Mouse (Mus musculus): ENCODE data around the gene Rasgef1a.

The Rasgef1a gene

DNA sequence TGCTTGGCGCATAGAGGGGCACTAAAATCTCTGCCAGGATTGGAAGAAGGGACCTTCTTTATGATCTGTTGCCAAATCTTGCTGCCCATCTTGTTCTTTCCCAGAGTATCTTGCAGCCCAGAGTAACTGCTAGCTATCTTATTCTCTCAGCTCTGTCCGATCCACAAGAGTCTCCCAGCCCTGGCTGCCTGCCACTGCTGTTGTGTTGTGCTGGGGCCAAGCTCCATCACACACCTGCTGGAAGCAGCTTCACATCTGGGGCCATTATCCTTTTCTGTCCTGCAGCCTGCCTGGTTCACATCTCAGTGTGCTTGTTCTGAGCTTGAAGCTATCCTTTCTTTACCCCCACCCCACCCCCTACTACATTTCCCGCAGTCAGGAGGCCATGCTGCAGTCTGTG is 65.0 kb downstream of the Rasgef1a start:
- no peak for DNase-seq

DNA sequence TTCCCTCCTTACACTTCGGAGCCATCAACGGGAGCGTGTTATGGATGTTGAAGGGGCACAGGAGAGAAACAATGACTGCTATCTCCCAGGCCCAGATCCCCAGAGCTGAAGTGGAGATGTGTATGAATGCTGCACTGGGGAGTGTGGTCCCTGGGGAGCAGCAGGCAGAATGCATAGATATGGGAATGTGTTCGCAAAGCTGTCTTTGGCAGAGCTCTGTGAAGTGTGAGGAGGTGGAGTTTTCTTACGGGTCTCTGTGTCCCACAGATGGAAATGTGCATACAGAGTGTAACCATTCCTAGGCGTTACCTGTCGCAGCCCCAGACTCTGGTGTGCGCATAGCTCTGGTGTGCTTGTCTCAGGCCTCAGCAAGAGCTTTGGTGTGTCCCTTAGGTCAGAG is 65.5 kb downstream of the Rasgef1a start:
- no peak for DNase-seq

DNA sequence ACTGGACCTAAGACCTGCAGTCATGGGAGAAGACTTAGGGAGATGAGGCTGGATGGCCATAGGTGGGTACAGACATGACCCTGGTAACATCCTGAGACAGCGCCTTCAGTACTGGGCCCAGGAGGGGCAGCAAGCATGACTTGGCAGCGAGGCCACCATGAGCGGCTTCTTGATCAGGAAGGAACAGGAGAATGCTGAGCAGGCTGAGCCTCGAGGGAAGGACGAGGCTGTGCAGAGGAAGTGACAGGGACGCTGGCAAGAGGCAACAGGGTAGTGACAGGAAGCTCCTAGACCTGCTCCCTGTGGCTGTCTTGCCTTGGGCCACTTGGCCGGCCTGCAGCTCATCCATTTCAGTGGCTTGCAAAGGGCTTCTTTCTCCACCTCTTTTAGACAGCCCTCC is 66.2 kb downstream of the Rasgef1a start:
- DNase-seq, result no peak

DNA sequence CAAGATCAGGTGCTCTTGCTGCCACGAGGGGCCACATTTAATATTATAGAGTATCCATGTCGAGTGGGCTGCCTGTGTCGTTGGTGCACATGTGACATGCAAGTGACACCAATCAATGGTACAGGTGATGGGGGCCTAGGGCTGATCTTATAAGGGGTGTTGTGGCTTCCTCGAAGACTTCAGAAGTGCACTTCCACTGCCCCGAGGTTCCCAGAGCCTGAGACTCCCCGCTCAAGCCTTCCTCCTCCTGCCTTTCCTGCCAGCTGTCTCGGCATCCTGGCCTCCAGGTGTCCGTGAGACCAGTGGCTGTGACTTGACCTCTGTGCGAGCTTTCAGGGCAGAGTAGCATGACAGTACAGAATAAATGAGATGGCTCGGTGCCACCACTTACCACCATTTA is 67.5 kb downstream of the Rasgef1a start:
- DNase-seq, result no peak

DNA sequence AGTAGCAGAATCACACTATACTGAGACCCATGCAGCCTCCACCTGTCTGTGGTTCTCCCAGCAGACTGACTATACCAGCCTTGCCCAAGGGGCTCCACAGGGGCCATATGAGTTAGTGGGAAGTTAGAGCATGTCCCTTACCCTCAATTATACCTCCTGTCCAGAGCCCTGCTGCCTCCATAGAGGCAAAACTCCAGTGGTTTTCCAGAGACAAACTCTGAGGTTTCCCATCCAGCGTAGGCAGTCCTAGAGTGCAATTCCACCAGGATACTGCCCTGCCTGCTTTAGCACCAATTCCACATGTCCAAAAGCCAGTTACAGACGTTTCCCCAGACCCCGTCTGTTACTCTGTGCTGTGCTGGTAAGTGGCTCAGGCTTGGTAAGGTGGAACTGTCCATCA is 68.1 kb downstream of the Rasgef1a start:
- DNase-seq, result no peak

DNA sequence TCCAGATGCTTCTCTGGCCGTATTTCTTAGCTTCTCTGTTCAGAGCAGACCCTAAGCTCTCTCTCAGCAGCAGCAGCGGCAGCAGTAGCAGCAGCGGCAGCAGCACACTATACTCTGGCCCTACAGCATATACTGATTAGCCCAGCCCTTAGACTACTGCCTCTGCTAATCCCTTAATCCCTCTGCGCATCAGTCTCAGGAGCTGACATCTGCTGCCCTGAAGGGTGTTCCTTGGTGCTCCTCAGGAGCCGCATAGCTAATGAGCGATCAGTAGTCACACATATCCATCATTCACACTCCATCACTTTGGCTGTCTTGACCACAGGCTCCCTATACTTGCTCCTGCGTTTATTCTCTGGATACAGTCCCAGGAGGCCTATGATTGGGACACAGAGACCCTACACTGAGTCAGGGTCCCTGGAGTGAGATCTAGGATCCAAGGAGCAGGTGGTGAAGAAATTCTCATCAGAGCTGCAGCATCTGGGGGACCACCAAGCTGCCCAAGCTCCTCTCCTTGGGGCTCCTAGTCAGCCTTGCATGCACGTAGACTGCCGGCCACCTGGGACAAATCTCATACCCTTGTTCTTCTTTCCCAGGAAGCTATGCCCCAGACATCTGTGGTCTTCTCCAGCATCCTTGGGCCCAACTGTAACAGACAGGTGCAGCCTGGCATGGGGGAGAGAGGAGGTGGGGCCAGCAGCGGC is 68.7 kb downstream of the Rasgef1a start:
- no peak for DNase-seq

DNA sequence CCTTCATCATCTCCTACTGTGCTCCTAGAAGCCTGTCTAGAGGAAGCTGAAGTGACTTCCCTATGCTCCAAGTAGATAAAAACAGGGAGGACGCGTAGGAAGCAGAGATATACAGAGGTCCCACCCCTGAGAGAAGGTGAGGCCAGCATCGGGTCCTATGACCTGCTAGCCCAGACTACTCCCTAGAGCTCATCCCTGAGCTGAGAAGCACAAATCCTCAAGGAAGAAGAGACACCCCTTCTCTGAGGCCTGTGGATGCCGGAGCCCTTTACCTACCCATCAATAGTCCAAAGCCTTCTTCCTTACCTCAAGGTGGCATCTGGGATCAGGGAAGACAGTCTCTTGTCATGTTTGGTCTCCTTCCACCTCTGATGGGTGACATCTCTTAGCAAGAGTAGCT is 69.5 kb downstream of the Rasgef1a start:
- no peak for DNase-seq

DNA sequence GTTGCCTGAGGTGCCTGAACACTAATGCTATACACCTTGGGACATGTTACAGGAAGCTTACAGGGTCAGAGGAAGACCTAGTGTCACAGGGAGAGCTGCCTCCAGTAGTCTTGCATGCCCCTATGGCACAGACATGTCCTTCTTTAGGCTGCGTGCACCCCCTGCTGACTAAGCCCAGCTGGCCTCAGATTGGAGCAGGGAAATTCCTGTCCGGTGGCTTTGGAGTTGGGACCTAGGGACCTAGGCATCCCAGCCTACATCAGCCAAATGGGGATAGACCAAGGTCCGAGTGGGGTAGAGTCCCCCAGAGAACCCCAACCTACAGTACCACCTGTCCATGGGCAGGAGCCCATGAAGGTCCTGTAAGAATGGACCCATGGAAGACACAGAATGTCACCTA is 71.1 kb downstream of the Rasgef1a start:
- no peak for DNase-seq

DNA sequence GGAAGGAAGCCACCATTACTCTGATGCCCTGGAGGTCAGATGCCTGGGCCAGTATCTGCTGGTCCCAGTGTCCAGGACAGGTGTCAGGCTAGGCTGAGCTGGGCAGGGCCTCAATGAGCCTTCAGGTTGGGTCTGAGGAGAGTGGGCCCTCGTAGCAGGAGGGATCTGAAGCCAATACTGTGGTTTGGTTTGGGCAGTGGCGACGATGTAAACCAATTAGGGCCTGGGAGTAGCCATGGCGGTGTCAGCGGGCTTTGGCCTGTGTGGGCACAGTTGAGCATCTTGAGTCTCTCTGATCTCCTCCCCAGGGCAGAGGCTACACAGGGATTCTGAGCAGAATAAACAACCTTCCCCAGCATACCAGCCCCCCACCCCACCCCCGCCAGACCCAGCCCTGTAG is 72.4 kb downstream of the Rasgef1a start:
- no peak for DNase-seq

DNA sequence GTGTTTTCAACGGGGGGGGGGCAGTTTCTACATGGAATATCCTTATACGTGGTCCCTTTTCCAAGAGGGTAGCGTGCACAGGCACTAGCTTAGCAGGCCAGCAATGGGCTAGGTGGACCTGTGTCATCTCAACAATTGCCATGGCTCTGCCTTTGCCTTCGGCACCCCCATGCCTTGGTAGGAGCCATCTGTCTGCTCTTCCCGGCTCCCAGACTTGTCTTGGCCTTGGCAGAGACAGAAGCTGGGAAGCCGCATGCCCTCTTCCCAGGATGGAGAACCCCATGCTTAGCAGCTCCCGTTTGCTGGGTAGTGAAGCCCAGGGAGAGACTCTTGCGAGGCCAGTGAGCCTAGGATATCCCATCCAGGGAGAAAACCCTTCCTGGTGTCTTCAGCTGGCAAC is 73.4 kb downstream of the Rasgef1a start:
- no peak for DNase-seq

DNA sequence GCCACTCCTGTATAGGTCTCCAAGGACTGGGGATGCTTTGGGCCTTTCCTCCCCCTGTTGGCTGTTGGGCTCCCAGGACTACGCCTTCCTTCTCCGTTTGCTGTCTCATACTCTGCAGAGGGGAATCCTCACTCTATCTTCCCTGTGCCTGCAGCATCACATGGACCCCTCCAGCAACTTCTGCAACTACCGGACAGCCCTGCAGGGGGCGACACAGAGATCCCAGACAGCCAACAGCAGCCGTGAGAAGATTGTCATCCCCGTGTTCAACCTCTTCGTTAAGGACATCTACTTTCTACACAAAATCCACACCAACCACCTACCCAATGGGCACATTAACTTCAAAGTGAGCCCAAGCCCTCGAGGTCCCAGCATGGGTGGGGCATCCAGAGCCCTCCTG is 76.7 kb downstream of the Rasgef1a start:
- peak; percentile 1 for DNase-seq

DNA sequence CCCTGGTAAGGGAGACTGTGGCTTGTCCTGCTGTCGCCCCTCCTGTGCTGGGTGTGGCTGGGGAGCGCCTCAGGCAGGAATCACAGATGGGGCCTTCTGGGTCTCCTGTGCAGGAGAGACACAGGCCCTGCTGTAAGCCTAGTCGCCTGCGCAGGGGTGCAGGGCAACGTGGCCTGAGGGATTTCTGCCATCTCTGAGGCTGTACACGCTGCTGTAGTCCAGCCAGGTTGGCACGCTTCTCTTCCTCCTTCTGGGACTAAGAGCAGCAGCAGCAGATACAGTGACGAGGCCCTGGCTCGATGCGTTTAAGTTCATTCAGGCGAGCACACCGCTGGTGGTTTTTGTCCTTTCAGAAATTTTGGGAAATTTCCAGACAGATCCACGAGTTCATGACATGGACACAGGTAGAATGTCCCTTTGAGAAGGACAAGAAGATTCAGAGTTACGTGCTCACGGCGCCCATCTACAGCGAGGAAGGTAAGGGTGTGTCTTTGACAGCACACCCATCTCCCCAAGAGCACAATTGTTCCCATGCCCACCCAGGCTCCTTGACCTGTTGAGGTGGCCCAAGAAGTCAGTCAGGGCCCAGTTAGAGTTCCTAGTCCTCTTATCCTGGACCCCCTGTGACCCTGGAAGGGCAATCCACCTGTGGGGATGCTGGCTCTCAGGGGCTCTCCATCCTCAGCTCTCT is 77.7 kb downstream of the Rasgef1a start:
- DNase-seq, result no peak

DNA sequence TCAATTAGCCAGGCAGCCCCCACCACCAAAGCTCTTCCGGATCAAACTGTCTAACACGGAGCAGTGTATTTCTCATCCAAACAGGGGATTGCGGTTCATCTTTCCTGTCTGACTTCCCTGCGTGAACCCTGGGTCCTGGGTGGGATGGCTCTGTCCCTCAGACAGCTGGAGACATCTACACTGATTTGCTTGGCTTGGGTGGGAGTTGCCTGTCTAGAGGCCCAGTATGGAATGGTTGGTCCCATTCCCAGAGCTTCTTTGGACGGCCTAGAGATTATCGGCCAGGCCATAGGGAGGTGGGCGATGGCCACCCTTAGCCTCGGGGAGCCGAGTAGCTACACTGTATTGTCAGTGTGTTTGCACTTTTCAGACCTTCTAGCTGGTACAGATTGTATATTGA is 79.6 kb downstream of the Rasgef1a start:
- no peak for DNase-seq

DNA sequence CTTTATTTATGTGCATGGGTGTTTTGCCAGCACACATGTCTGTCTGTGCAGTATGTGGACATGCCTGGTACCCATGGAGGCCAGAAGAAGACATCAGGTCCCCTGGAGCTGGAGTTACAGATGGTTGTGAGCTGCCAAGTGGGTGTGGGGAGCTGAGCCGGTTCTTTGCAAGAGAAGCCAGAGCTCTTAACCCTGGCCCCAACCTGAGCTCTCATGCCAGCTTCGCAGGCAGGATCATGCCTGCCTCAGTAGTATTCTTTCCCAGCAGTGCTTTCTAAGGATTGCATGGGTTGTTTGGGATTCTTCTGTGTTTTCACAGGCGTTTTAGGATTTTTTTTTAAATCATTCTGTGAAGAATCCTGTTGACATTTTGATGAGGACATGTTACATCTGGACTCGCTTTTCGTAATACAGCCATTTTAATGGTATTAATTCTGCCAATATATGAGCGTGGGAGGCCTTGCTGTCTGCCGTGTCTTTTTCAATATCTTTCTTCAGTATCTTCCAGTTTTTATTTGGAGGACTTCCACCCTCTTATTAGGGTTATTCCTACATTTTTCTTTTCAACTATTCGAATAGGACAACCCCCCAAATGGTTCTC is 86.6 kb downstream of the Rasgef1a start:
- no peak for DNase-seq

DNA sequence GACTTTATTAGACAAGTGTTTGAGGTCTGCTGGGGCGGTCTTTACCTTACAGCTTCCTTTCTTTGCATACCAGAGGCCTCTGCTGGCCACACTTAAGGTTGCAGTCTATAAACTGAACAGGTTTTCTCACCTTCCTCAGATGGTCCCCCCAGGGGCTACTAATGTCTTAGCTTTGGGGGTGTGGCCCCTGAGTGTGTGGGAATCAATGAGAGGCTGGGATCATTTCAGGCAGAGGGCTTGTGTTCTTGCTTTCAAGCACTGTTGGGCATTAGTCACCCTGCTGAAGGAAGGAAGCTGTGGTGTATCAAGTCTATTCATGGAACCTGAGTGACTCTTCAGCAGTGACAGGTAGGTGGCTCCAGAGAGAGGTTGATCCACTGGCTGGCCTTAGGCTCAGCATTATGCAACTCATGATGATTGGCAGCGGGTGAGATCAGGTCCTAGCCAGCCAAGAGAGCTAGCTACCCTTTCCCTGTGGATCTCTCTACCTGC is 88.1 kb downstream of the Rasgef1a start:
- peak; percentile 16 for DNase-seq

DNA sequence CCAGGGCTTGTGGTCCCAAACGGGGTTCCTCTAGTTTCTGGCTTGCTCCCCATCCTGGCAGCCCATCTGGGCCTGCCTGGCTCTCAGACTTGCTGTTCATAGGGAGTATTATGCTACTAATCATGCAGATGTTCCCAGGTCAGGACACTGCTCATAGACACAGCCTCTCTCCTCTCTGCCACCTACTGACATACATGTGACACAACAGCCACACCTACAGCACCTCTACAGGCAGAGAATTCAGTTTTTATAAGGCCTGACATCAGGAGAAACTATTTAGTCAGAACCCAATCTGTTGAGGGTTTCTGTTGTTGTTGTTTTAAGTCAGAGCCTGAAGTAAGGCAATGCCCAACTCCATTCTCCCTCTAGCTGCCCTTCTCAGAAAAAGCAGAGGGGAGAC is 100.6 kb downstream of the Rasgef1a start:
- no peak for DNase-seq

DNA sequence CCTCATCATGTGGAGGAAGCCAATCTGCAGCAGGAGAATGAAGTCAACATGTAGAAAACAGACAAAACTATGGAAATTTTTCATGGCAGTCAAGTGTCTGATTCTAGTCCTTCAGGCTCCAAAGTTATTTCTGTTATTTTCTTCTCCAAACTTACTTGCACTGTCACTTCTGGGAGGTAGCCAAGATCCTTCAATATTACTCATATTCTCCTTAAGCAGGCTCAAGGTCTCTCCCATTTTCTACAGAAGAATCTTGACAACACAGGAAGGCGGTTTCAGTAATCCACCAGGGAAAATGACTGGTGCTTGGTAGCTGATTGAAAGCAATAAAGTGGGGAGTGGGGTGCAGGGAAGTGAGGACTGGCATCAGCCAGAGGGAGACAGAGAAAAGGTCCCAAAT is 111.5 kb downstream of the Rasgef1a start:
- no peak for DNase-seq

DNA sequence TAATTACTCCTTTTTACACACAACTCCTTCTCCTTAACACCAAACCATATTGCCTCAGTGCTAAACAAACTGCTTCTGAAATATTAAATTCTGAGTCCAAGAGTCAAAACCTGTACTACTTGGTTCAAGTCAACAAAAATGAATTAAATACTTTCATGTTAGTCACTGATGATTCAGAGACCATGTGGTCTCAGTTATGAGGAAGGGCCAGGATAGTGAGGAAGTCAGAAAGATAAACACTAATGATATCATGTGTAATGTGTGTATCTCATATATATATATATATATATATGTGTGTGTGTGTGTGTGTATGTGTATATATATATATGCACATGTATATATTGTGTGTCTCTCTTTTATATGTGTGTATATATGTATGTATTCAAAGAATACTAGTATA is 115.3 kb downstream of the Rasgef1a start:
- no peak for DNase-seq

DNA sequence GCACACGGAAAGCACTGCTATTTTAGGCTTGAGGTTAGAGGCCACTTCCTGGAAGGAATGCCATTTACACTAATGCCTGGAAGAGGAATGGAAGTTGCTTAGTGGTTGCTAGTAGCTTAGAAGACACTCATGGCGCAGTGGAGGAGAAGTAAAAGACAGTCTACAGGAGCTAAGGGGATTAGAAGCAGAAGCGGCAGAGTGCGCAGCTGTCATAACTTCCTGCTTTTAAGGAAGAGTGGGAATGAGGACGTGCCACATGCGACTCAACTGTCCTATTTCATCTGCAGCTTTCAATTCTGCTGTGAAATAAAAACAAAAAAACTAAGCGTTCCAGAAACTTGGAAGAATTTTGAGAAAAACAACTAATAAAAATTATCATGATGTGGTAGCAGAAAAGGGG is 116.0 kb downstream of the Rasgef1a start:
- DNase-seq, result no peak

DNA sequence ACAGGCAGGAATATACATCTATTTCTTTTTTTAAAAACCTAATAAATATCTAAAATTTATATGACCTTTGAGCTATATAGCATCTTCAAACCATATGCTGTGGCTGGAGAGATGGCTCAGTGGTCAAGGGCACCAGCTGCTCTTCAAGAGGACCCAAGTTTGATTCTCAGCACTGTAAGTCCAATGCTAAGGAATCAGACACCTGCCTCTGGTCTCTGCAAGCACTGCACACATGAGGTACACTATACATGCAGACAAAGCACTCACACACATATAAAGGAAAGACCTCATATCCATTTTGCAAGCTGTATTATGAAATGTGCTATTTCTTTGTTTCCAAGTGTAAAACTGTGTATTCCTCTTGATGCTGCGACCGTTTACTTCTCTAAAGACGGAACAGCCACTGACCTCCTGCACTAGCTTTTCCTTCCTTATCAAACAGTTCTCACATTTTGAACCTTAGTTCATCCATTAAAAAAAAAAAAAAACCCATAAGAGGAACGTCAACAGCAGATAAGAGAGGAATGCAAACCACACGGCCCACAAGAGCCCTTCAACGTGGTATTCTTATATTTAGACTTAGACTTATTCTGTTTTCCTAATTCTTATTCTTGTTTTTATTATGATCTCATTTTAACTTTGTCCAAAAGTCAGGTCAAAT is 116.7 kb downstream of the Rasgef1a start:
- DNase-seq, result no peak

DNA sequence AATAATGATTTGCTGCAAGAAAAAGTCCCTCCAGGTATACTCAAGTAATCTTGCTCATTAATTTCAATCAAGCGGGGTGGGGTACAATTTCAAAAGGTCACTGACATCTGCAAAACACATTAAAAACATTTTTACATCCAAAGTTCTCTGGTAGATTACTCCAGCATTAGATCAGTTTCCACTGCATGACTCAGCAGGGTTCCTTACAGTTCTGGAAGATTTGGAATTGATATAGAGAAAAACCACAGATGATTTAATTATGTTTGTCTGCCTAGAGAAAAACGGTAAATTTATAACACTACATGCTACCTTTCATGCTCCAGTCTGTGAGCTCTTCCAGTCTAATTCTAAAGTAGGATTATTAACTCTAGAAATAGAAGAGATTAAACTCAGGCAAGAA is 118.8 kb downstream of the Rasgef1a start:
- DNase-seq, result no peak

DNA sequence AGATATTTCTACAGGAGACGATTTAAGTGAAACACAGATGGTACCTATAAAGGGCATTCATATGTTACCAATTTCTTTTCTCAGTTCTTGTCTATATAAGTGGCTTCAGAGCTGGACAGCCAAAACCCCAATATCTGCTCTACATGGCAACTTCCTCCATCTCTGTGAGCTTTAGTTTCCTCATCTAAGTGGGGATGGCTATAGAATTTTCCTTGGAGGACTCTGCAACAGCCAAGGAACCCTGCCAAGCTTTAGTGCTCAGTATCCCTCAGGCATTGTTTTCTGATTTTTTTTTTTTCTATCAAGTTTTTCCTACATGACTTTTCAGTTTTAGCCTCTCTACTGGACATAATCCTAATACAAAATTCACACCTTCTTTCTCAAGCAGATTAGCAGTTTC is 123.2 kb downstream of the Rasgef1a start:
- DNase-seq, result no peak

DNA sequence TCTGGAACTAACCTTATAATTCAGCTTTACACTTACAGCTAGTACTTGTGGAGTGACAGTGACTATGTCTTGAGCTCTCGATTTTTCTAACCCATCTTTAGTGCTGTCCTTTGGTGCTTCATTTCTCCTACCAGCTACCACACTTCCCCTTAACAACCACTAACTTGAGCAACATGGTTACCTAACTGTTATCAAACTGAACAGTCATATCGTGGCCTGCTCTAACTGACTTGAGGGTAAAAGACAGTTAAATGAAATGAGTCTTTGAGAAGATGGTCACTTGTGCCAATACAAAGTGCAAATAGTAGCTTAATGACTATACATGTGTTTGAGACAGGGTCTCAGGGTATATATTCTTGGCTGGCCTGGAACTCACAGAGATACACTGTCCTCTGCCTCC is 125.9 kb downstream of the Rasgef1a start:
- DNase-seq, result no peak

Data from kidney, adult 18-20 months (tissue).